Mouse (Mus musculus) layer of hippocampus, adult 9-10 months (tissue): ENCODE measurements around the gene Eif5a2.

ENCODE experiments used
- DNase-seq: peaks from one replicate; pipeline ENCODE4 v3.0.0; 2022; ENCODE audit warnings: low spot score

Gene Eif5a2

GRCm38 (mm10) chr3:28811441-28811840, 30.4 kb downstream of the Eif5a2 start:
- no peak for DNase-seq

GRCm38 (mm10) chr3:28814361-28814760, 33.3 kb downstream of the Eif5a2 start:
- DNase-seq: peak; percentile 43

- DNase-seq: no peak
These were observed 35.0 kb downstream of the Eif5a2 start for GRCm38 (mm10) chr3:28816010-28816540.

GRCm38 (mm10) chr3:28826272-28826671, 45.2 kb downstream of the Eif5a2 start:
- no peak for DNase-seq

- no peak for DNase-seq
These were observed 46.5 kb downstream of the Eif5a2 start for GRCm38 (mm10) chr3:28827605-28828004.

- DNase-seq: no peak
These were observed 48.4 kb downstream of the Eif5a2 start for GRCm38 (mm10) chr3:28829454-28829853.

- no peak for DNase-seq
These were observed 55.8 kb downstream of the Eif5a2 start for GRCm38 (mm10) chr3:28836796-28837371.

- no peak for DNase-seq
These were observed 61.0 kb downstream of the Eif5a2 start for GRCm38 (mm10) chr3:28841886-28842649.

- no peak for DNase-seq
These were observed 62.2 kb downstream of the Eif5a2 start for GRCm38 (mm10) chr3:28843231-28843630.

- no peak for DNase-seq
These were observed 66.0 kb downstream of the Eif5a2 start for GRCm38 (mm10) chr3:28847115-28847514.
